Mouse (Mus musculus) kidney, adult 2 months (tissue): ENCODE data around the gene Naga.

Experiments
- CTCF ChIP-seq: fragments of 200-500 bp; conservative IDR thresholded peaks from 2 replicates; pipeline ENCODE4 v1.5.1; 2011; ENCODE audit warnings: low read depth, mild to moderate bottlenecking, control low read depth, low read length, moderate library complexity, mixed read lengths; ENCODE audit not compliant: insufficient read depth, insufficient read length
- POLR2A ChIP-seq: fragments of 200-500 bp; IDR thresholded peaks from one replicate; pipeline ENCODE4 v1.6.1; 2011; ENCODE audit warnings: low read depth, low read length, control low read depth

DNA sequence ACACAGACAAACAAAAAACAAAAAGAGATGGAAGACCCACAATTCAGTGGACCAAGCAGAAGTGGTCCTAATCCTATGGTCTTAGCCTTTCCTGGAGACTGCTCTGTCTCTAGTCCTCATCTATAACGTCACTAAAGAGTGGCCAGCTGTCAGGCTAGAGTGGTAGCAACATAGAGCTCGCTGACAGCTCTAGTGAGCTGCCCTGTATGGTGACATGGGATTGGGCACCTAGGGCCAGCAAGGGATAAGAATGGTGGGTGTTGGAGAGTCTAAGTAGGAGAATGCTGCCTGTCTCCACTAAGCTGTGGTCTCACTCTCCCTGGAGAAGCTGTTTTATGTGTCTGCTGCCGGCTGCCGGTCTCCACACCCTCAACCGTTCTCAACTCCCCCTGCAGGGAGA, 45.9 kb downstream of the Naga start:
- TF ChIP-seq CTCF, result no peak
- TF ChIP-seq POLR2A, result no peak
